Mouse (Mus musculus): ENCODE results near the gene Six5.

The Six5 gene

DNA sequence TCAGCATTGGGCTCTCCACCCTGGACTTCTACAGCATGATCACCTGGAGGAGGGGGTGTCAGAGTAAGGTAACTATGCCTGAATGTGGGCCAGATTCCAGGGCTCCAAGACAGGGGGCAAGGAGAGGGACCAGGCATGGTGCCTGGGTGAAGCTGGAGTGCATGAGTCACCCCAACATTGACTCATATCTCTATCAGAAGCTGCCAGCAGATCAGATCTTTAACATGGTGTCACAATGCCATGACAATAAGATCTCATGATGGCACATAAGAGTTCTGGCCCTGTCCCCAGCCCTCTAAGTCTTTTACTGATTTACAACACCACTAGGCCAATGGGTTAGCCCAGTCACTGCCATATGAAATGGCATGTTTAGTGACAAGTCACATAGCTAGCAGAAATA is 9.3 kb downstream of the Six5 start:
- TF ChIP-seq GATA4 (IDR thresholded peaks at IDR 0.05; ENCODE audit: insufficient replicate concordance, low read length), result no peak

DNA sequence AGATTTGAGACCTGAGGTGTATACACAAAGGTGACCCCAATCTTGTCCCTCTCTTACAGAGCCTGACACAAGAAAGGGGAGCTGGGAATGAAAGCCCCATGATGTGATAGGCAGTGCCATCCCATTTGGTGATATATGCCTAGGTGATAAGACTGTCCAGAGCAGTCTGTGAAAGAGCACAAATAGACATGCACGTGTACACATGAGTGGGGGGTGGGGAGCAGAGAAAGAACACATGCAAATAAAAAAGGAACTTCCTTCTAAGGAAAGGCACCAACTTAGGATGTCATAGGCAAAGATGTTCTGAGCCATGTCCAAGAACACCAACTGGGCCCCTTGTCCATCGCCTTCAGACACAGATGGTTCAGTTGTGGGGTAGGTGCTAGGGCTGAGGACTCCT is 10.1 kb downstream of the Six5 start:
- no peak for TF ChIP-seq GATA4 (IDR thresholded peaks at IDR 0.05; ENCODE audit: insufficient replicate concordance, low read length)

DNA sequence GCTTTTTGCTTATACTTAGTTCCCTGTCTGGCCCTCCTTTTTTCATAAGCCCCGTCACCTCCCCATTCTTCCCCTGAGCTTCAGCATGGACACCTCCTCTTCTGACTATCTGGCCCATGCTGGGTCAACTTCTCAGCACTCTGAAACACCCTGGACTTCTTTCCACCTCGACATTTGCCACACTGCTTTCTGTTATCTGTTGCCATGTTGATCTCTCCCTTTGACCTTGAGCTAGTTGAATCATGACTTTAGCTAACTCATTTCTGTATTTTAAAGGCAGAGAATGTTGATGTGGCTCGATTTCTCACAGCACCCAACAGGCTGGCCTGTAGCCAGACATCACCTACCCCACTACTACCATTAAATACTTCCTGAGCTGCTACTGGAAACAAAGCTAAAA is 13.0 kb downstream of the Six5 start:
- TF ChIP-seq GATA4 (IDR thresholded peaks at IDR 0.05; ENCODE audit: insufficient replicate concordance, low read length), result no peak

DNA sequence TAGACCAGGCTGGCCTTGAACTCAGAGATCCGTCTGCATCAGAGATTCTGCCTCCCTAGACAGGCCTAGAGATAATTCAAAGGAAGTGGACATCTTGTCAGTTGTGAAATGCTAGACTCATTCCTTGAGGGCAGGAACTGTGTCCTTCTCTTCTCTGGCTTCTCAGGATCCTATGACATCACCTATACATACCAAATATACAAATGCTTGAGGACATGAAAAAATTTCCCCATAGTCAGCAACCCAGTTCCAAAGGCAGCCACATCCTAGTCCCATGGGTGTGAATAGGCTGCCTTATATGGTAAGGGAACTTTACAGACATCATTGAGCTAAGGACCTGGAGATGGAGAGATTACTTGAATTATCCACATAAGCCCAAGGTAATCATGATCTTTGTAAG is 15.2 kb downstream of the Six5 start:
- no peak for TF ChIP-seq GATA4 (IDR thresholded peaks at IDR 0.05; ENCODE audit: insufficient replicate concordance, low read length)

DNA sequence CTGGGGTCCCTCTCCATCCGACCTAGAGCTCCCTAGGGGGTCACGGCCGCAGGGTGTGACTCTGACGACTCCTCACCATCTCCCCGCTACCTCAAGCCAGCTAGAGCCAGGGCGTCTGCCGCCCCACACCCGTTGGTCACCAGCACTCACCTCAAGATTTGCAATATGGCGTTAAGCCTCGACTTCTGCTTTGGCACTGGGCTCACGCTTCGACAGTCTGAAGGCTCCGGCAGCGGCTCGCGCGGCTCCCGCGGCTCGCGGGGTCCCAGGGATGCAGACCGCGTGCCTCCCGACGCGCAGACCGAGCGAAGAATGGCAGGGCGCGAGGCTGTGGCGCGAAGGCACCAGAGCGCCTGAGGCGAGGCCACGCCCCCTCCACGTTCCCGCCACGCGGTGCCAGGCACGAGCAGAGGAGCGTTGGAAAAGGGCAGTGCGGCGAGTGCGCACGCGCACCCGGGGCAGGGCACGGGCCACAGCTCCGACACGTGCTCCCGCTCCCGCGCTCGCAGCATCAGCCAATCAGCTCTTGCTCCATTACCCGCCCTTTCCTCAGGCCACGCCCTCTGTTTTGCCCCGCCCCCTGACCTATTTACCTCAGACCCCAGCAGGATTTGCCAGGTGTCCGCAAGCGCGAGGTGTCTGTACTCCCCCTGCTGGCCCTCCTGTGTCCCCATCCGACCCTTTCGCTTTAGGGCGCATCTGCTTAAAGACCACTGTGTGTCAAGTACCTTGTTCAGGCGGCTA is 23.8 kb downstream of the Six5 start, which contains the start of gene Gm4969:
Gene Gm4969 (minus strand): TSS at position 341 of the 744 bp plus-strand sequence.
- no peak for TF ChIP-seq GATA4 (IDR thresholded peaks at IDR 0.05; ENCODE audit: insufficient replicate concordance, low read length)

DNA sequence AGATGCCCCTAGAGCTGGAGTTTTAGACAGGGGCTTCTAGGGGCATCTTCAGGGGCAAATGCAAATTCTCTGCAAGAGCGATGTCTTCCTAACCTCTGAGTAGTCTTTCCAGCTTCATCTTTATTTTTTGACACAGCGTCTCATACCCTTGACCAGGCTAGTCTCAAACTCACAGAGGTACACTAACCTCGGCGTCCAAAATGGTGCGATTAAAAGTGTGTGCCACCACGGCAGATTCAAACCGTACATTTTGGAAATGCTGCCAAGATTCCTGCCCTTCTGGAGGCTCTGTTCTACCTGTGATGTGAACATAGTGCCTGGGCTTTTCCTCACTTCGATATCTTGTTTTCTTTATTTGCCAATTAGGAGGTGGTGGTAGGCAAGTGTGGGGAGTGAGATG is 24.7 kb downstream of the Six5 start:
- no peak for TF ChIP-seq GATA4 (IDR thresholded peaks at IDR 0.05; ENCODE audit: insufficient replicate concordance, low read length)

DNA sequence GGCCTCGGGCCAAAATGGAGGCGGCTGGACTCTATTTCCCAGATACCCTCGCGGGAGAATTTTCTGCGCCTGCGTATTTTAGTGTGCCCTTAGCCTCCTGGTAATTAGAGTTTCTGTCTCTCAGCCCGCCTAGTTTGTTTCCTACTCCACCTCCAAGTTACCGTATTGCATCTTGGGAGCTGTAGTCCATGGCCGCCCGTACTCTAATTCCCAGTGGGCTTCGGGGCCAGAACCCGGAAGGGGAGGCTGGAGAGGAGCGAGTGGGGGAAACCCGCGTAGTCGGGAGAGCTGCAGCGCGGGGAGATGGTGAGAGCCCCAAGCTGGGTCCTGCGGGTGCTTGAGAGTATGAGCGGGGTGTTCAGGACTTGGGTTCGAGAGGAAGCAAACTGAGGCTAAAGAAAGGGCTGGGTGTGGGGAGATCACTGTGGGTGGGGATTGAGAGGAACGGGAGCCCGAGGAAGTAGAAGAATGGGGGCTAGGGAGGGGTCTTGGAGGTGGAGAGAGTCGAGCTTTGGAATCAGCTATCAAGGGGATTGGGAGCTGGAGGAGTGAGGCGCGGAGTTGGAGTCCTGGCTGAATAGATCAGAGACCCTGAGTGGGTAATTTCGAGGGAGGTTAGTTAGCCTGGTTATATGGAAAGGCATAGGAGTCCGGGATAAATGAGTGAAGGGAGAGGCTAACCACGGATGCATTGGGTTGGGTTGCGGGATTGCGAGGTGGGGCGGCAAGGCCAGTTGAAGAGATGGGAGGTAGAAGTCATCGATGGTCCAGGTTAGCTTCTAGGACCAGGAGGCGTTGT is 25.4 kb downstream of the Six5 start, which contains the start of gene Fbxo46:
Gene Fbxo46 (plus strand): TSS at position 229 of the 799 bp plus-strand sequence.
- no peak for TF ChIP-seq GATA4 (IDR thresholded peaks at IDR 0.05; ENCODE audit: insufficient replicate concordance, low read length)

DNA sequence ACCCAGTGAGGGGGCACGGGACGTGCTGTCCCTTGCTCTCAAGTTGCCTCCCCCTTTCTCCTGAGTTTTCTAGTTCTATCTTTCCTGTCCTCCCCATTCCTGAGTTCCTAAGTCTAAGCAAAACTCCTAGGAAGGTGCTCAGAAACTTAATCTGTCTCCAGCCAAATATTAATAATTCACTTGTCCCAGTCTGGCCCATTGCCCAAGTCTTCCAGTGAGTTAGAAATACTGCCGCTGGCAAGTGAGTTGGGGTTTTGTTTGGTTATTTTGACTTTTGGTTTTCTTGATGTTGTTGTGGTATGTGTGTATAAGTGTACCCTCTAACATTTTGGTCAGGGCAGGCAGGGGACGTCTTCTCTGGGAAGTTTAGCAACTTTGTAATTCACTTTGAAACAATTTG is 27.3 kb downstream of the Six5 start:
- TF ChIP-seq GATA4 (IDR thresholded peaks at IDR 0.05; ENCODE audit: insufficient replicate concordance, low read length), result no peak

DNA sequence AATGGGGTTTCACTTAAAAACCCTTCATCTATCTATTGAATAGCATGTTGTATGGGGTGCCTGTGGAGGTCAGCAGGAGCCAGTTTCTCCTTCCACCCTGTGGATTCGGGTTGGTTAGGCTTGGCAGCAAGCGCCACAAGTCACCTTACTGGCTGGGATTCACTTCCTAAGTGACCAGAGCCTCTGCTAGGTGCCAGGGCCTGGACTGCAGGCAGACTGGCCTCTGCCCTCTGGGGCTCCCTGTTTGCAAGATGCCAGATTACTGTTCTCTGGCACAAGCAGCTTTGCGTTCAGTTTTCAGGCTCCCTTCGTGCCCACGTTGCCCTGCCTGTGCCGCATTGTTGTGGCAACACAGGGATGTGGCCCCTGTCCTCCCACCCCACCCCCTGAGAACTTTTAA is 30.3 kb downstream of the Six5 start:
- TF ChIP-seq GATA4 (IDR thresholded peaks at IDR 0.05; ENCODE audit: insufficient replicate concordance, low read length), result no peak

DNA sequence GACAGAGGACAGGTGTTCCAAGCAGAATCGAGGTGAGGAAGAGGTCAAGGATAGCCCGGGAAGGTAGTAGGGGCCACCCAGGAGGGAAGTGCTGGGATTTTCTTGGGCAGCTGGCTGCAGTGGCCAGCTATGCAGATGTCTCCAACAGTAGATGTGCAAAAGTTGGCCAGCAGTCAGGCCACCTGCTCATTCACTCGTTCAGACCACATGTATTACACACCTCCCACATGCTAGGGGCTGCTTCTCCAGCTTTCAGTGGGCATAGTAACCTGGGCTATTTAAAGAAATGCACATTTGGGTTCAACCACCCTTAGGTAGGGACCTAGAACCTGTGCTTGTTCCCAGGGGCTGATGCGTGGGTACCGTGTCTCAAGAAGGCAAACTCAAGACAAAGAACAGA is 33.4 kb downstream of the Six5 start:
- TF ChIP-seq GATA4 (IDR thresholded peaks at IDR 0.05; ENCODE audit: insufficient replicate concordance, low read length), result no peak

DNA sequence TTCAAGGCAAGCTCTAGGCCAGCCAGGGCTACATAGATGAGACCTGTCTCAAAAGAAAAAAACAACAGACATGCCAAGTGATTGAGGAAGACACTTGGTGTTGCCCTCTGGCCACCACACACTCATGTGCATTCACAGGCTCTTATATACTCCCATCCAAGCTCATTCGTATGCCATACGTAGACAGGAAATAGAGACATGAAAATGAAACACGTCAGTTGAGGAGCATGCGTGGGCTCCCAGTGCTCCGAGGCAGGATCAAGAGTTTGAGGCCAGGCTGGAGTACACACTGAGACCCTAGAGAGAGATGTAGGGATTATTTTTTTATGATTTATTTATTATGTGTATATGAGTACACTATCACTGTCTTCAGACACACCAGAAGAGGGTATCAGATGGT is 35.0 kb downstream of the Six5 start:
- no peak for TF ChIP-seq GATA4 (IDR thresholded peaks at IDR 0.05; ENCODE audit: insufficient replicate concordance, low read length)

DNA sequence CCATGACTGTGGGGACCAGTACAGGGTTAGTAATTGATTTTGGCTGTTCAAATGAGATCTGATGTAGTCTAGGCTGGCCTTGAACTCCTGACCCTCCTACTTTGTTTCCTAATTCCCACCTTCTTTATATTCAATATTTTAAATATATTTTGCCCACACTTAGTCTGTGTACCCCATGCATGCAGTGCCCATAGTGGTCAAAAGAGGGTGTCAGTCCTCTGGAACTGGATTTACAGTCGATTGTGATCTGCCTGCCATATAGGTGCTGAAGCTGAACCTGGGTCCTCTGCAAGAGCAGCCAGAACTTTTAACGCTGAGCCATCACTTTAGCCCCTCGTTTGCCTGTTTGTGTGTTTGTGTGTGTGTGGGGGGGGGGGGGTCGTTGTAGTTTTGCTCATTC is 36.3 kb downstream of the Six5 start:
- no peak for TF ChIP-seq GATA4 (IDR thresholded peaks at IDR 0.05; ENCODE audit: insufficient replicate concordance, low read length)

DNA sequence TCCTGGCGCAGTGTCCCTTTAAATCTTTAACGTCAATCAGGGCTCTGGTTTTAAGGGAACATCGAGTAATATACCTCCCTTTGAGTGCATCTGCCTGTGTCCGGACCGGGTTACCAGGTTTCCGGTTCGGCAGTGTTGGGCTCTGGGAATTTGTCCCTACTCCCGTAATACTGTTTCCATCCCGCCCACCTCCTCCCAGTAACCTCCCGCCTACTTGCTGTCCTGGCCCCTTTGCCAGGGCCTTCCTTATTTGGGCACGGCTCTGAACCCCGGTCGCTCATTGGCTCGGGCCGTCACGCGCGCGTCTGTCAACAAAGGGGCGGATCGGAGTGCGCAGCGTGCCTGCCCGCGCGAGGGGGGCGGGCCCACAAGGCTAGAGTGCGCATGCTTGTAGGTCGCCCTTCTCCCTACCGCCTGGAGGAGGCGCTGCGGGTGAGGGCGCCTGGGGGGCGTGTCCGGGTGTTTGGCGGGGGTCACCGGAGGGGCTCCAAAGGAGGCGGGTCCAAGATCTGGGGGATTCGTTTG is 37.0 kb downstream of the Six5 start:
- no peak; the same call in 1 of the 2 replicates for TF ChIP-seq GATA4 (IDR thresholded peaks at IDR 0.05; ENCODE audit: insufficient replicate concordance, low read length)

DNA sequence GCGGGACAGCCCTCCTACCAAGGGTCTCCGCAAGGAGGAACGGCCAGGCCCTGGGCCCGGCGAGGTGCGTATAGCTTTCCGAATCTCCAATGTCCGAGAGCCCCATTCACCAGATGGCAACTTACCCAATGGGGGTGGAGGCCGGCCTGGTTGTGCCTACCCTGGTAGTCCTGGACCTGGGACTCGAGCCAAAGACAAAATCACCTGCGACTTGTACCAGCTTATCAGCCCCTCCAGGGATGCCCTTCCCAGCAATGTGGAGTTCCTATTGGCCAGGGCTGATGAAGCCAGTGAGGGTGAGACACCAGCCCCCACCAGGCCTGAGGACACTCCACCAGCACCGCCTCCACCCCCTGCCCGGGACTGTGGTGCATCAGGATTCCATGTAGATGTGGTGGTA is 41.8 kb downstream of the Six5 start:
- TF ChIP-seq GATA4 (IDR thresholded peaks at IDR 0.05; ENCODE audit: insufficient replicate concordance, low read length), result no peak

DNA sequence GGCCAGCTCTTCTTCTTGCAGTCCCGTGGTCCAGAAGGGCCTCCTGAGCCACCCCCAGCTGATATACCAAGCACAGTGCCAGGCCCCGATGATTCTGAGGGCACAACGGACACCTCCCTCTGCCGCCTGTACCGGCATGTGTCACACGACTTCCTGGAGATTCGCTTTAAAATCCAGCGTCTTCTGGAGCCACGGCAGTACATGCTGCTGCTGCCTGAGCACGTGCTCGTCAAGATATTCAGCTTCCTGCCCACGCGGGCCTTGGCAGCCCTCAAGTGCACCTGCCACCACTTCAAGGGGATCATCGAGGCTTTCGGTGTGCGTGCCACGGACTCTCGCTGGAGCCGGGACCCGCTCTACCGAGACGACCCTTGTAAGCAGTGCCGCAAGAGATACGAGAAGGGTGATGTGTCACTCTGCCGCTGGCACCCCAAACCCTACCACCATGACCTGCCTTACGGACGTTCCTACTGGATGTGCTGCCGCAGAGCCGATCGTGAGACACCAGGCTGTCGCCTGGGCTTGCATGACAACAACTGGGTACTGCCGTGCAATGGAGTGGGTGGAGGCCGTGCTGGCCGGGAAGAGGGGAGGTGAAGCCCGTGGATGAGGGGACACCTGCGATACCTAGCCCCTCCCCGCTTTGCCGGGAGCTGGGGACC is 42.4 kb downstream of the Six5 start:
- TF ChIP-seq GATA4 (IDR thresholded peaks at IDR 0.05; ENCODE audit: insufficient replicate concordance, low read length), result no peak

DNA sequence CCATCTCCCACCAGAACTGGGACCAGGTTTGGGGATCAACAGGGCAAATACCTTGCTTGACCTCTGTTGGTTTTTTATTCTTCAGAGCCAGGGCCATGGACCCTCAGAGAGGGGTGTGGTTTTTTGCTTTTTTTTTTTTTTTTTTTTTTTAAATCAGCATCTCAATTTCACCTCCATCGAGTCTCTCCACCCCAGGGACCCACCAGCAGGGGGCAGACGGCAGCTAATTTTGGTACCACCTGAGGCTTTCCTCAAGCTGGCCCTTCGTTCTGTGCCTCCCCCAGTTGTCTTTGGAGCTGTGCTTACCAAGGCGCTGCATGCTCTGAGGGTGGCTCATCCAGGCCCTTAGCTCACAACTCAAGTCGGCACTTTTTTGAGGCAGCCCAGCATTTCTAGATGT is 43.0 kb downstream of the Six5 start:
- no peak for TF ChIP-seq GATA4 (IDR thresholded peaks at IDR 0.05; ENCODE audit: insufficient replicate concordance, low read length)

Data from liver, adult (tissue).